Mouse (Mus musculus): ENCODE results near the gene Tap2. TPM values are rescaled to one million over a fixed set of nuclear protein-coding genes. Genes with fewer than 3 reads are reported as not detected.

The Tap2 gene
- polyA plus RNA-seq (2012; rRNA removed) = 9.1 and 10.0 TPM in 2 replicates

DNA sequence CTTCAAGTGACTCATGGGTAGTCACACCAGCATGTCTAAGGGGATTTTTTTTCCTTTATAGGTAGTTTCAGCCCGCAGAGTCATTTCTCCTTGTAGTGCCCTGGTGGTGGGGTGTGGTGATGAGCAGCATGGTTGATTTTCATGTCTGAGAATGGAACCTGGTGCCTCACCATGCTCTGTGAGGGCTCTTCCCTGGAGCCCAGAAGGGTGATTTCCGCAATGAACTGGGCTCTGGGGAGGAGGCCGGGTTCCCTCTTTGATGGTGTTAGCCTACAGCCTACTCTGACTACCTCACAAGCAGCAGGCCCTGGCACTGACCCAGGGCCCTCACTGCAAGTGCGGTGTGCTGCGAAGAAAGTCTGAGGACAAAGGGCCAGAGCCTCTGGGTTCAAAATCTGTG lies at the start of gene Tap2:
Tap2 (plus strand) TSS at position 84 of the 400 bp plus-strand sequence.
- TF ChIP-seq POLR2A (IDR thresholded peaks at IDR 0.05; ENCODE audit: borderline replicate concordance, insufficient read depth, low read length) = no peak
- no peak for TF ChIP-seq CTCF (IDR thresholded peaks at IDR 0.05; ENCODE audit: borderline replicate concordance, insufficient read depth, low read depth, low read length)
- 62% methylated on average over 5 of the region's 5 CpGs for WGBS

DNA sequence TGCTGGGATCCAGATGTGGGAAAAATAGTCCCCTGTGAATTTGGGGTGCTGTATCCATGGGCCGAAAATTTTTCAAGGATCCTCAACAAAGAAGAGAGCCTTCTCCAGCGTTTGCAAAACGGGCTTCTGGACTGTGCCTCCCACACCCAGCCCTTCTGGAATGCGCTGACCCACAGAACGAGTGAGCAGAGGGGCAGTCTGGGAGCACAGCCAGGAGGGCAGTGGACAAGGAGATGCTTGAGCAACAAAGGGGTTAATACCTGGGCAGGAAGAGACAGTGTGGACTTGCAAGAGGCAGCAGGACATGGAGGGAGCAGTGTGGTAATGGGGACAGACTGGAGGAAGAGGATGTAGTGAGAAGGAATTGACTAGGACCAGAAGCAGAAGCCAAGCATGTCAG lies 47.8 kb upstream of the Tap2 start:
- TF ChIP-seq POLR2A (IDR thresholded peaks at IDR 0.05; ENCODE audit: borderline replicate concordance, insufficient read depth, low read length) = no peak
- TF ChIP-seq CTCF (IDR thresholded peaks at IDR 0.05; ENCODE audit: borderline replicate concordance, insufficient read depth, low read depth, low read length) = no peak
- H3K4me1 ChIP-seq (ENCODE audit: control insufficient read depth, insufficient read depth, low read length) = no peaks in the 10 kb centered on the region
- H3K4me3 ChIP-seq (replicated peaks; ENCODE audit: insufficient read depth, low read depth, low read length) = no peak overlapping the region
- no peak for DNase-seq
- H3K27ac ChIP-seq (ENCODE audit: insufficient read depth, low read length) = no peak overlapping the region
- no peaks in the 10 kb centered on the region; the same call in 1 of the 2 replicates for H3K27me3 ChIP-seq (ENCODE audit: control insufficient read depth, insufficient read depth, low read length)
- 43% methylated on average over 5 of the region's 5 CpGs for WGBS

More for the DNA sequence above, at the start of gene Tap2:
- DNase-seq = no peak
- Histone ChIP-seq H3K27me3 (ENCODE audit: control insufficient read depth, insufficient read depth, low read length) (no peaks in the 10 kb centered on the region), H3K27ac (ENCODE audit: insufficient read depth, low read length) (no peak within 1 kb of the TSS), H3K4me1 (ENCODE audit: control insufficient read depth, insufficient read depth, low read length) (no peaks in the 10 kb centered on the region), H3K4me3 (replicated peaks; ENCODE audit: insufficient read depth, low read depth, low read length) (peak within 1 kb of the TSS; percentile 95)

DNA sequence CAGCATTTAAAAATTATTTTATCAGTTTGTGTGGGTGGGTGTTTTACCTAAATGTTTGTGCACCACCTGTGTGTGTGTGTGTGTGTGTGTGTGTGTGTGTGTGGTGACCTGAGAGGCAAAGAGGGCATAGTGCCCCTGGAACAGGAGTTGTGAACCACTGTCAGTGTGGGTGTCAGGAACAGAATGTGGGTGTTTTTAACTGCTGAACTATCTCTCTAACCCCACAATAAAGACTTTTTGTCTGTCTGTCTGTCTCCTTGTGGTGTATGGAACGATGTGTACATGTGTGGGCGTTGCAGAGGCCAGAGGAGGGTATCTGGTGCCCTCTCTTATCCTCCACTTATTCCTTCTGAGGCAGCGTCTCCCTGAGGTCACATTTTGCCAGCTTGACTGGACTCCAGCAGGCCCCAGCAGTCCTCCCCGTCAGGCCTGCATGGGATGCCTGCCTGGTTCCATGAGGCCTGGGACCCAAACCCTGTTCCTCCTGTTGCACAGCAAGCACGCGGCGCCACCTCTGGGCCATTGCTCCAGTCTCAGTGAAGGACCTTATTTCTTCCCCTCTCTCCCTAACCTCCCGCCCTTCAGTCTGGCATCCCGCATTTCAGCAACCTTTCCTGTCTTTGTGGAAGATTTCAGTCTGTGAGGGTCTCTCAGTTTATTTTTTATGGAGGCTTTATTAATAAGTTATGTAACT lies 39.0 kb upstream of the Tap2 start:
- TF ChIP-seq POLR2A (IDR thresholded peaks at IDR 0.05; ENCODE audit: borderline replicate concordance, insufficient read depth, low read length) = no peak
- WGBS = 42% methylated on average over 9 of the region's 9 CpGs
- DNase-seq = no peak
- no peak overlapping the region for H3K4me3 ChIP-seq (replicated peaks; ENCODE audit: insufficient read depth, low read depth, low read length)
- no peaks in the 10 kb centered on the region; the same call in 1 of the 2 replicates for H3K27me3 ChIP-seq (ENCODE audit: control insufficient read depth, insufficient read depth, low read length)
- H3K27ac ChIP-seq (ENCODE audit: insufficient read depth, low read length) = no peak overlapping the region
- H3K4me1 ChIP-seq (ENCODE audit: control insufficient read depth, insufficient read depth, low read length) = no peaks in the 10 kb centered on the region

DNA sequence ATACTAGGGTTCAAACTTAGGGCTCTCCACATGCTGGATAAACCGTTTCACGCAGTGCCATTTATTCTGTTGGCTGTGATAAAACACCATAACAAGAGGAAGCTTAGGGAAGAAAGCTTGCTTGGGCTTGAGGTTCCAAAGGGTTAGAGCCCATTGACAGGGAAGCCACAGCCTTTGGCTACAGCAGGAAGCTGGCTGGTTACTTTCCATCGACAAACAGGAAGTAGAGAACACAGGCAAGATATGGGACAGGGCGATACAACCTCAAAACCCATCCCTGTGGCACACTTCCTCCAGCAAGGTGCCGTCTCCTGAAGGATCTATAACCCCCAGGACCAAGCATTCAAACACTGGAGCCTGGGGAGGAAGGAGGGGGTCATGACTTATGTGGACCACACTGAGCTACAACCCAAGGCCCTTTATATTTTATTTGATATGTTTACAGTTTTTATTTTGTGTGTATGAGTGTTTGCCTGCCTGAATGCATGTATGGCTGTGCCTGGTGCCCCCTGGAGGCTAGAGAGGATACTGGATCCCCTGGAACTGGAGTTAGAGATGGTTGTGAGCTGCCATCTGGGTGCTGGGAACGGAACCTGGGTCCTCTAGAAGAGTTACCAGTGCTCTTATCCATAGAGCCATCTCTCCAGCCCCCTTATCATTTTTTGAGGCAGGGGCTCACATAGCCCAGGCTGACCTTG lies 38.1 kb upstream of the Tap2 start:
- Histone ChIP-seq H3K27ac (ENCODE audit: insufficient read depth, low read length) (no peak overlapping the region), H3K27me3 (ENCODE audit: control insufficient read depth, insufficient read depth, low read length) (no peaks in the 10 kb centered on the region; the same call in 1 of the 2 replicates), H3K4me1 (ENCODE audit: control insufficient read depth, insufficient read depth, low read length) (no peaks in the 10 kb centered on the region), H3K4me3 (replicated peaks; ENCODE audit: insufficient read depth, low read depth, low read length) (no peak overlapping the region)
- TF ChIP-seq POLR2A (IDR thresholded peaks at IDR 0.05; ENCODE audit: borderline replicate concordance, insufficient read depth, low read length) = no peak
- TF ChIP-seq CTCF (IDR thresholded peaks at IDR 0.05; ENCODE audit: borderline replicate concordance, insufficient read depth, low read depth, low read length) = no peak
- DNase-seq = no peak
- 80% methylated on average over 6 of the region's 6 CpGs for WGBS

DNA sequence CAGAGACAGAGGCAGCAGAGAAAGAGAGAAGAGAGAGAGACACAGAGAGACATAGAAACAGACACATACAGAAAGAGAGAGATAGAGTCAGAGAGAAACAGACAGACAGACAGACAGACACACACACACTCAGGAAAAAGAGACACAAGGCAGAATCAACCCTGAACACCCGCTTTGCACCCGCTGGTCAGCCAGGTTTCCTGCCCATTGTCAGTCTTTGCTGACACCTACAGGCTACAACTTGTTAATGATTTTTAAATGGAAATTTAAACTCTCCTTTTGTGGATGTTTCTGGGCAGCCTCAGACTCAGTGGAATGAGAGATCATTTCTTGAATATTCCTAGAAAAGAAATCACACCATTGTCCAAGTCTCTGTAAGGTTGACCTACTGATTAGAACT lies 34.0 kb upstream of the Tap2 start:
- H3K27me3 ChIP-seq (ENCODE audit: control insufficient read depth, insufficient read depth, low read length) = no peaks in the 10 kb centered on the region
- DNase-seq = peak; percentile 21 to 31
- no peak overlapping the region for H3K4me3 ChIP-seq (replicated peaks; ENCODE audit: insufficient read depth, low read depth, low read length)
- no peak overlapping the region for H3K27ac ChIP-seq (ENCODE audit: insufficient read depth, low read length)
- no peaks in the 10 kb centered on the region for H3K4me1 ChIP-seq (ENCODE audit: control insufficient read depth, insufficient read depth, low read length)
- TF ChIP-seq CTCF (IDR thresholded peaks at IDR 0.05; ENCODE audit: borderline replicate concordance, insufficient read depth, low read depth, low read length) (peak; percentile 77), POLR2A (IDR thresholded peaks at IDR 0.05; ENCODE audit: borderline replicate concordance, insufficient read depth, low read length) (no peak)
- 2% methylated on average over 2 of the region's 2 CpGs for WGBS

DNA sequence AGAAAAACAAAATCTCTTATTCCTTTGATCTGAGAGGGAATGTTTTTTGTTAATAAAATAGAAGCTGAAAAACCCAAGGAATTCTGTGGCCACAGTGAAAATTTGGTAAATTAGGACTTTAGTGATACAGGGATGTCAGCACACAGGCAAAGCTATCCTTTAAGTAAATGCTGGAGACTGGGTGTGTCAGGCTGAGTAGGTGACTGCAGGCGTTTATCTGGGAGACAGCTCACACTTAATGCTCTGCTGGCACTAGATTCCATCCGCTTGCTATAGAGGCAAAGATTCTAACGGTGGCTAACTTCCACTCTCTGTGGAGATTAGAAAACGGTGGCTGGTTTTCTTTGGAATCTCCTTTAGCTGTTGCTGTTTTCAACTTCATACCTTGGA lies 32.8 kb upstream of the Tap2 start:
- H3K27me3 ChIP-seq (ENCODE audit: control insufficient read depth, insufficient read depth, low read length) = no peaks in the 10 kb centered on the region
- H3K4me3 ChIP-seq (replicated peaks; ENCODE audit: insufficient read depth, low read depth, low read length) = no peak overlapping the region
- no peak for DNase-seq
- TF ChIP-seq POLR2A (IDR thresholded peaks at IDR 0.05; ENCODE audit: borderline replicate concordance, insufficient read depth, low read length) (no peak), CTCF (IDR thresholded peaks at IDR 0.05; ENCODE audit: borderline replicate concordance, insufficient read depth, low read depth, low read length) (no peak)
- 24% methylated on average over 4 of the region's 4 CpGs for WGBS
- H3K4me1 ChIP-seq (ENCODE audit: control insufficient read depth, insufficient read depth, low read length) = no peaks in the 10 kb centered on the region
- no peak overlapping the region for H3K27ac ChIP-seq (ENCODE audit: insufficient read depth, low read length)

DNA sequence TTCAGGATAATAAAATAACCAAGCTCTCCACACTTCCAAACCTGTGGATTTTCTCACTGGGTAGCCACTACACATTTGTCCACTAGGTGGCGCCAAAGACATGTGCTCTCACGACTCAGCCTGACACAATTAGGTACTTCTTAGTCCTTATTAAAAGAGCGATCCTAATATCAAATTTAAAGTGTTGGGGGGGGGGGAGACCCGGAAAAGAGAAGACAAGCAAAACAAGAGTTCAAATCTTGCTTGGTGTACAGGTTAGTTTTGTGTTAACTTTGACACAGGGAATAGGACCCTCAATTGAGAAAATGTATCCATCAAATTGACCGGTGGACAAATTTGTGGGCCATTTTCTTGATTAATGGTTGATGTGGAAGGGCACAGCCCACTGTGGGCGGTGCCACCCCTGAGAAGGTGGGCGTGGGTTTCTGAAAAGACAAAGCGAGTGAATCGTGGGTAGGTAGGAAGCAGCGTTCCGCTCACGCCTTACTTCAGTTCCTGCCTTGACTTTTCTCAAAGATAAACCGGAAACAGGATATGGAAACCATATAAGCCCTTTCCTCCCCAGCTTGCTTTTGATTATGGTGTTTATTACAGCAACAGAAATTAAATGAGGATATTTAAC lies 32.3 kb upstream of the Tap2 start:
- DNase-seq = peak; percentile 59 to 74
- H3K27me3 ChIP-seq (ENCODE audit: control insufficient read depth, insufficient read depth, low read length) = no peaks in the 10 kb centered on the region
- WGBS = 42% methylated on average over 13 of the region's 13 CpGs
- H3K4me3 ChIP-seq (replicated peaks; ENCODE audit: insufficient read depth, low read depth, low read length) = no peak overlapping the region
- TF ChIP-seq POLR2A (IDR thresholded peaks at IDR 0.05; ENCODE audit: borderline replicate concordance, insufficient read depth, low read length) = no peak
- peak; percentile 84 for TF ChIP-seq CTCF (IDR thresholded peaks at IDR 0.05; ENCODE audit: borderline replicate concordance, insufficient read depth, low read depth, low read length)
- no peak overlapping the region for H3K27ac ChIP-seq (ENCODE audit: insufficient read depth, low read length)
- no peaks in the 10 kb centered on the region for H3K4me1 ChIP-seq (ENCODE audit: control insufficient read depth, insufficient read depth, low read length)
